Comparison of ENCODE assay signal across 14 mouse cellular contexts in genomic region chr9:90250964-90251750, GRCm38 (mm10). TPM values are rescaled to one million over a fixed set of nuclear protein-coding genes. Genes with fewer than 3 reads are reported as not detected.
A peak's percentile ranks its signal among the peaks of the same experiment; 100 is the strongest.
DNase-seq lines count a peak whose midpoint lies in the region; ATAC-seq and TF ChIP-seq lines count a peak whose summit lies in the region.
"Had no signal": no experiment of that assay in that cellular context is flagged by ENCODE, and none has a peak within 500 bp of the region (broad histone marks: within the 10 kb centered on the region; RNA-seq: fewer than 3 reads in every experiment).

No protein-coding gene starts in this region.

- intact Hi-C loops in heart, postnatal 14 days (cut with DNase I), result no loop called here
- intact Hi-C loops in gastrocnemius, postnatal 14 days (cut with DNase I; ENCODE audit: low total_unique reads), result no loop called here

- no peak overlapping the region for H3K4me2 ChIP-seq in heart, embryonic 12.5 days
- no peak overlapping the region for H3K4me2 ChIP-seq in intestine, postnatal 0 days (replicated peaks; ENCODE audit: low read depth)
- no peak overlapping the region for H3K4me2 ChIP-seq in midbrain, embryonic 14.5 days (ENCODE audit: low read length)
- no peak overlapping the region for H3K4me2 ChIP-seq in forebrain, embryonic 15.5 days (replicated peaks)

- 78% methylated on average over 13 of the region's 13 CpGs for WGBS in heart, embryonic 12.5 days
- WGBS in intestine, postnatal 0 days, result 57% methylated on average over 13 of the region's 13 CpGs
- 92% methylated on average over 13 of the region's 13 CpGs for WGBS in midbrain, embryonic 14.5 days
- WGBS in forebrain, embryonic 15.5 days, result 77% methylated on average over 13 of the region's 13 CpGs

- H3K9me3 ChIP-seq in heart, embryonic 12.5 days (replicated peaks), result no peaks in the 10 kb centered on the region
- no peaks in the 10 kb centered on the region for H3K9me3 ChIP-seq in intestine, postnatal 0 days (ENCODE audit: control insufficient read depth)
- H3K9me3 ChIP-seq in megakaryocyte, embryonic 14.5 days, result no peaks in the 10 kb centered on the region
- H3K9me3 ChIP-seq in midbrain, embryonic 14.5 days (ENCODE audit: control insufficient read depth, low read length), result no peaks in the 10 kb centered on the region
- no peaks in the 10 kb centered on the region for H3K9me3 ChIP-seq in forebrain, embryonic 15.5 days

- TF ChIP-seq CTCF in bone marrow macrophage, adult 2 months (IDR thresholded peaks at IDR 0.05; ENCODE audit: low read depth, low read length), result no peak
- no peak for TF ChIP-seq CTCF in intestine, postnatal 0 days (IDR thresholded peaks at IDR 0.05; ENCODE audit: low read depth)

- H3K27ac ChIP-seq in heart, embryonic 12.5 days (ENCODE audit: poor library complexity, severe bottlenecking), result 0 out of 2 replicates have a peak overlapping the region, but pooled peaks have one; percentile 16
- peak overlapping the region; percentile 63 for H3K27ac ChIP-seq in bone marrow macrophage, adult 2 months (ENCODE audit: insufficient read depth, low read depth, low read length)
- peak overlapping the region; percentile 41; the same call in 1 of the 2 replicates for H3K27ac ChIP-seq in intestine, postnatal 0 days (ENCODE audit: low read depth, low read length)
- H3K27ac ChIP-seq in midbrain, embryonic 14.5 days (replicated peaks; ENCODE audit: low read depth, low read length), result no peak overlapping the region
- H3K27ac ChIP-seq in forebrain, embryonic 15.5 days (replicated peaks), result no peak overlapping the region

- peaks cover 5% of the 10 kb centered on the region for H3K36me3 ChIP-seq in heart, embryonic 12.5 days
- peaks cover 27% of the 10 kb centered on the region for H3K36me3 ChIP-seq in intestine, postnatal 0 days (ENCODE audit: control insufficient read depth, insufficient read depth)
- peaks cover 57% of the 10 kb centered on the region for H3K36me3 ChIP-seq in megakaryocyte, embryonic 14.5 days (replicated peaks; ENCODE audit: low read length)
- H3K36me3 ChIP-seq in midbrain, embryonic 14.5 days (ENCODE audit: control insufficient read depth, insufficient read depth, low read length), result 0 out of 2 replicates have a peak, but pooled peaks cover 3% of the 10 kb centered on the region
- no peaks in the 10 kb centered on the region for H3K36me3 ChIP-seq in forebrain, embryonic 15.5 days

- no peak overlapping the region for H3K4me3 ChIP-seq in heart, embryonic 12.5 days
- no peak overlapping the region for H3K4me3 ChIP-seq in bone marrow macrophage, adult 2 months (ENCODE audit: insufficient read depth, low read length)
- H3K4me3 ChIP-seq in intestine, postnatal 0 days (ENCODE audit: low read depth, low read length), result no peak overlapping the region
- H3K4me3 ChIP-seq in megakaryocyte, embryonic 14.5 days (replicated peaks), result peak overlapping the region; percentile 38
- no peak overlapping the region for H3K4me3 ChIP-seq in midbrain, embryonic 14.5 days (replicated peaks; ENCODE audit: low read depth, low read length)
- H3K4me3 ChIP-seq in forebrain, embryonic 15.5 days, result no peak overlapping the region
- H3K4me3 ChIP-seq: myocyte had no signal

- no peak overlapping the region for H3K9ac ChIP-seq in heart, embryonic 12.5 days
- H3K9ac ChIP-seq in intestine, postnatal 0 days (ENCODE audit: low read depth, low read length), result no peak overlapping the region
- H3K9ac ChIP-seq in midbrain, embryonic 14.5 days (replicated peaks; ENCODE audit: low read length), result no peak overlapping the region
- H3K9ac ChIP-seq in forebrain, embryonic 15.5 days (replicated peaks), result no peak overlapping the region

- TF ChIP-seq POLR2A in bone marrow macrophage, adult 2 months (IDR thresholded peaks at IDR 0.05; ENCODE audit: borderline replicate concordance, low read depth, low read length), result no peak

- ATAC-seq in heart, embryonic 12.5 days (ENCODE audit: insufficient number of reproducible peaks, low FRiP score), result no peak
- peak; percentile 84 for ATAC-seq in intestine, postnatal 0 days
- no peak for ATAC-seq in midbrain, embryonic 14.5 days (ENCODE audit: low FRiP score, low TSS enrichment)
- ATAC-seq in forebrain, embryonic 15.5 days (replicated peaks), result no peak
- ATAC-seq: Patski had no signal

- no peaks in the 10 kb centered on the region for H3K27me3 ChIP-seq in heart, embryonic 12.5 days (replicated peaks)
- no peaks in the 10 kb centered on the region for H3K27me3 ChIP-seq in intestine, postnatal 0 days (replicated peaks; ENCODE audit: control insufficient read depth, insufficient read depth, low read length)
- no peaks in the 10 kb centered on the region for H3K27me3 ChIP-seq in megakaryocyte, embryonic 14.5 days (replicated peaks)
- H3K27me3 ChIP-seq in midbrain, embryonic 14.5 days (ENCODE audit: control insufficient read depth, insufficient read depth, low read length), result no peaks in the 10 kb centered on the region
- H3K27me3 ChIP-seq in forebrain, embryonic 15.5 days, result no peaks in the 10 kb centered on the region
- H3K27me3 ChIP-seq: Patski had no signal

- peaks cover 45% of the 10 kb centered on the region for H3K4me1 ChIP-seq in heart, embryonic 12.5 days (replicated peaks)
- H3K4me1 ChIP-seq in bone marrow macrophage, adult 2 months (ENCODE audit: control insufficient read depth, insufficient read depth, low read length), result peaks cover 48% of the 10 kb centered on the region
- peaks cover 4% of the 10 kb centered on the region; the same call in 1 of the 2 replicates for H3K4me1 ChIP-seq in intestine, postnatal 0 days (replicated peaks; ENCODE audit: control insufficient read depth, insufficient read depth, low read length)
- peaks cover 92% of the 10 kb centered on the region for H3K4me1 ChIP-seq in megakaryocyte, embryonic 14.5 days
- H3K4me1 ChIP-seq in midbrain, embryonic 14.5 days (ENCODE audit: control insufficient read depth, insufficient read depth, low read length), result no peaks in the 10 kb centered on the region
- no peaks in the 10 kb centered on the region for H3K4me1 ChIP-seq in forebrain, embryonic 15.5 days

- DNase-seq in heart, postnatal 14 days, result no peak
- no peak for DNase-seq in gastrocnemius, postnatal 14 days
- DNase-seq in midbrain, embryonic 14.5 days, result no peak
- DNase-seq: adrenal gland, adult 2 months; gastrocnemius, postnatal 25 days; layer of hippocampus, adult 9-11 months; lung, postnatal 4 days had no signal

RNA-seq across cellular contexts. Expression of gene Tbc1d2b, which starts 19.4 kb away (rescaled TPM):
- polyA plus RNA-seq in heart, embryonic 12.5 days (2016; fragmentation: Nextera tagmentation; extraction: Ambion mirVana), result 7.8 and 7.9 TPM in 2 replicates
- total RNA-seq in heart, postnatal 14 days (2021), result 10 to 100 TPM; 14.6 to 16.7 TPM
- 49.1 and 55.0 TPM in 2 replicates for polyA plus RNA-seq in bone marrow macrophage, adult 2 months (2012; ENCODE audit: insufficient read depth, insufficient read length, missing spikeins)
- polyA plus RNA-seq in intestine, postnatal 0 days (2015; fragmentation: Nextera tagmentation; extraction: Ambion mirVana), result 5.2 and 6.6 TPM in 2 replicates
- polyA plus RNA-seq in megakaryocyte, embryonic 14.5 days (2012; ENCODE audit: insufficient read depth, low replicate concordance), result 0.63 and 4.0 TPM in 2 replicates
- total RNA-seq in gastrocnemius, postnatal 14 days (2021), result 10 to 100 TPM; 11.3 to 13.4 TPM
- polyA plus RNA-seq in midbrain, embryonic 14.5 days (2014; fragmentation: Nextera tagmentation; extraction: Ambion mirVana), result 4.1 and 6.9 TPM in 2 replicates
- 6.0 and 6.1 TPM in 2 replicates for polyA plus RNA-seq in forebrain, embryonic 15.5 days (2015; fragmentation: Nextera tagmentation; extraction: Ambion mirVana)

Comparison
In these comparisons a context has a peak if more than half of its experiments do, and no peak if none do; other contexts are left out.
1. H3K27ac ChIP-seq: peak in heart, embryonic 12.5 days (single experiment), bone marrow macrophage, adult 2 months (single experiment) and intestine, postnatal 0 days (single experiment); none in midbrain, embryonic 14.5 days (single experiment) and forebrain, embryonic 15.5 days (single experiment).